Mouse (Mus musculus) layer of hippocampus, adult 2 months (tissue): ENCODE results near the gene Rbbp6. TPM values are rescaled to one million over a fixed set of nuclear protein-coding genes. Genes with fewer than 3 reads are reported as not detected.
A peak's percentile ranks its signal among the peaks of the same experiment; 100 is the strongest.

ENCODE experiments used
- DNase-seq, 2 experiments: peaks; one replicate each; pipeline ENCODE4 v3.0.0; 2022; ENCODE audit warnings: low spot score in 2 of 2
- H3K27ac ChIP-seq: fragments of 200-600 bp; 2 replicates; pipeline ENCODE4 v1.8.1; 2022
- H3K4me3 ChIP-seq: fragments of 200-600 bp; 2 replicates; pipeline ENCODE4 v1.8.1; 2022; ENCODE audit warnings: mild to moderate bottlenecking
- CTCF ChIP-seq: fragments of 200-600 bp; conservative IDR thresholded peaks from 2 replicates; pipeline ENCODE4 v1.8.1; 2022; ENCODE audit warnings: antibody characterized with exemption, mild to moderate bottlenecking, moderate library complexity
- total RNA-seq, 2 experiments: library from RNA; stranded (reverse); gene quantifications; 2 replicates each; pipeline ENCODE4 v1.2.3; 2021

Gene Rbbp6
- total RNA-seq, 2 experiments from 2014 or later: 70.9 to 78.7 TPM

GRCm38 (mm10) chr7:123000796-123001195 lies 35.3 kb downstream of the Rbbp6 start:
- H3K4me3 ChIP-seq: no peak overlapping the region
- peak in 1 of 2 experiments; percentile 12 for DNase-seq
- TF ChIP-seq CTCF: no peak
- H3K27ac ChIP-seq: no peak overlapping the region; the same call in 1 of the 2 replicates

- no peak for DNase-seq
- Histone ChIP-seq H3K4me3 (no peak overlapping the region), H3K27ac (peak overlapping the region; percentile 25; the same call in 1 of the 2 replicates)
- no peak for TF ChIP-seq CTCF
Observed at GRCm38 (mm10) chr7:123001341-123002027, 36.0 kb downstream of the Rbbp6 start.

- Histone ChIP-seq H3K27ac (peak overlapping the region; percentile 25; the same call in 1 of the 2 replicates), H3K4me3 (no peak overlapping the region)
- DNase-seq: no peak
- TF ChIP-seq CTCF: no peak
Observed at GRCm38 (mm10) chr7:123002028-123002410, 36.5 kb downstream of the Rbbp6 start.

GRCm38 (mm10) chr7:123003207-123003606 lies 37.7 kb downstream of the Rbbp6 start:
- TF ChIP-seq CTCF: no peak
- no peak overlapping the region for H3K4me3 ChIP-seq
- no peak for DNase-seq
- no peak overlapping the region for H3K27ac ChIP-seq

GRCm38 (mm10) chr7:123004442-123004841 lies 39.0 kb downstream of the Rbbp6 start:
- TF ChIP-seq CTCF: no peak
- no peak overlapping the region for H3K4me3 ChIP-seq
- no peak overlapping the region for H3K27ac ChIP-seq
- DNase-seq: no peak

GRCm38 (mm10) chr7:123006251-123006650 lies 40.8 kb downstream of the Rbbp6 start:
- no peak overlapping the region for H3K27ac ChIP-seq
- DNase-seq: no peak
- peak; percentile 54 for TF ChIP-seq CTCF
- no peak overlapping the region for H3K4me3 ChIP-seq

GRCm38 (mm10) chr7:123007743-123008142 lies 42.3 kb downstream of the Rbbp6 start:
- Histone ChIP-seq H3K4me3 (no peak overlapping the region), H3K27ac (no peak overlapping the region)
- no peak for TF ChIP-seq CTCF
- DNase-seq: no peak

GRCm38 (mm10) chr7:123013466-123013865 lies 48.0 kb downstream of the Rbbp6 start:
- no peak for DNase-seq
- no peak overlapping the region for H3K4me3 ChIP-seq
- no peak for TF ChIP-seq CTCF
- no peak overlapping the region for H3K27ac ChIP-seq

- Histone ChIP-seq H3K4me3 (no peak overlapping the region), H3K27ac (no peak overlapping the region)
- no peak for TF ChIP-seq CTCF
- DNase-seq: no peak
Observed at GRCm38 (mm10) chr7:123014729-123015128, 49.2 kb downstream of the Rbbp6 start.

GRCm38 (mm10) chr7:123017627-123018026 lies 52.1 kb downstream of the Rbbp6 start:
- DNase-seq: no peak
- Histone ChIP-seq H3K4me3 (no peak overlapping the region), H3K27ac (no peak overlapping the region)
- peak; percentile 87 for TF ChIP-seq CTCF

GRCm38 (mm10) chr7:123025123-123025522 lies 59.6 kb downstream of the Rbbp6 start:
- Histone ChIP-seq H3K4me3 (no peak overlapping the region), H3K27ac (no peak overlapping the region)
- DNase-seq: no peak
- TF ChIP-seq CTCF: no peak

- Histone ChIP-seq H3K27ac (peak overlapping the region; percentile 92), H3K4me3 (peak overlapping the region; percentile 68)
- TF ChIP-seq CTCF: no peak
- no peak for DNase-seq
Observed at GRCm38 (mm10) chr7:123030295-123030694, 64.8 kb downstream of the Rbbp6 start.

GRCm38 (mm10) chr7:123030709-123031181 lies 65.3 kb downstream of the Rbbp6 start:
- peak; percentile 74 to 83 for DNase-seq
- TF ChIP-seq CTCF: no peak
- peak overlapping the region; percentile 92 for H3K27ac ChIP-seq
- H3K4me3 ChIP-seq: peak overlapping the region; percentile 68

GRCm38 (mm10) chr7:123031211-123031743 lies 65.8 kb downstream of the Rbbp6 start:
- DNase-seq: peak; percentile 20 to 33
- peak overlapping the region; percentile 92 for H3K27ac ChIP-seq

More at GRCm38 (mm10) chr7:123031211-123031743, 65.8 kb downstream of the Rbbp6 start:
- peak overlapping the region; percentile 68 for H3K4me3 ChIP-seq
- TF ChIP-seq CTCF: no peak
